Mouse (Mus musculus): ENCODE measurements at regions not wholly inside any gene's neighbourhood (a gene's known extent, or its start where the extent isn't known, plus 50 kb on each side); places are given as distances from the start of the nearest gene placed in this dataset.

GRCm38 (mm10) chr19:56162156-56162555, 124.8 kb upstream of the Habp2 start:
- WGBS, result 82% methylated on average over 3 of the region's 3 CpGs

GRCm38 (mm10) chr19:56169133-56169997, 117.6 kb upstream of the Habp2 start:
- H3K9me3 ChIP-seq (ENCODE audit: control insufficient read depth, low read length), result peaks cover 6% of the 10 kb centered on the region
- no peak overlapping the region for H3K9ac ChIP-seq (ENCODE audit: low read length)
- 72% methylated on average over 5 of the region's 5 CpGs for WGBS
- H3K27ac ChIP-seq (replicated peaks in 1 of 2; ENCODE audit: control insufficient read depth in 1 of 2, insufficient read depth in 1 of 2, low read depth in 2 of 2, low read length in 2 of 2), result no peak overlapping the region
- no peak for ATAC-seq (ENCODE audit: insufficient number of reproducible peaks, insufficient read depth, low FRiP score, low read depth)
- no peak overlapping the region for H3K4me2 ChIP-seq (ENCODE audit: low read length)
- H3K36me3 ChIP-seq (ENCODE audit: control insufficient read depth, insufficient read depth, low read length), result no peaks in the 10 kb centered on the region
- H3K4me1 ChIP-seq (ENCODE audit: control insufficient read depth in 2 of 2, insufficient read depth in 2 of 2, low read length in 2 of 2), result 0 out of 4 replicates have a peak, but pooled peaks cover 2 to 5% of the 10 kb centered on the region in 2 experiments
- no peaks in the 10 kb centered on the region; the same call in 1 of the 2 replicates for H3K27me3 ChIP-seq (ENCODE audit: control insufficient read depth, insufficient read depth, low read length)
- no peak overlapping the region for H3K4me3 ChIP-seq (ENCODE audit: control insufficient read depth in 1 of 2, insufficient read depth in 1 of 2, low read depth in 1 of 2, low read length in 2 of 2)

More at GRCm38 (mm10) chr19:56162156-56162555, 124.8 kb upstream of the Habp2 start:
- no peak for ATAC-seq (ENCODE audit: insufficient number of reproducible peaks, insufficient read depth, low FRiP score, low read depth)
- no peak overlapping the region for H3K4me2 ChIP-seq (ENCODE audit: low read length)
- H3K4me1 ChIP-seq (ENCODE audit: control insufficient read depth in 2 of 2, insufficient read depth in 2 of 2, low read length in 2 of 2), result no peaks in the 10 kb centered on the region
- no peak overlapping the region for H3K9ac ChIP-seq (ENCODE audit: low read length)
- H3K27ac ChIP-seq (replicated peaks in 1 of 2; ENCODE audit: control insufficient read depth in 1 of 2, insufficient read depth in 1 of 2, low read depth in 2 of 2, low read length in 2 of 2), result no peak overlapping the region
- no peaks in the 10 kb centered on the region for H3K9me3 ChIP-seq (ENCODE audit: control insufficient read depth, low read length)
- H3K36me3 ChIP-seq (ENCODE audit: control insufficient read depth, insufficient read depth, low read length), result no peaks in the 10 kb centered on the region
- no peak overlapping the region for H3K4me3 ChIP-seq (ENCODE audit: control insufficient read depth in 1 of 2, insufficient read depth in 1 of 2, low read depth in 1 of 2, low read length in 2 of 2)
- H3K27me3 ChIP-seq (ENCODE audit: control insufficient read depth, insufficient read depth, low read length), result no peaks in the 10 kb centered on the region

- Histone ChIP-seq H3K4me1 (ENCODE audit: control insufficient read depth in 2 of 2, insufficient read depth in 2 of 2, low read length in 2 of 2) (0 out of 4 replicates have a peak, but pooled peaks cover 2 to 5% of the 10 kb centered on the region in 2 experiments), H3K36me3 (ENCODE audit: control insufficient read depth, insufficient read depth, low read length) (no peaks in the 10 kb centered on the region), H3K4me2 (ENCODE audit: low read length) (no peak overlapping the region), H3K4me3 (ENCODE audit: control insufficient read depth in 1 of 2, insufficient read depth in 1 of 2, low read depth in 1 of 2, low read length in 2 of 2) (no peak overlapping the region), H3K9me3 (ENCODE audit: control insufficient read depth, low read length) (peaks cover 6% of the 10 kb centered on the region), H3K27ac (replicated peaks in 1 of 2; ENCODE audit: control insufficient read depth in 1 of 2, insufficient read depth in 1 of 2, low read depth in 2 of 2, low read length in 2 of 2) (no peak overlapping the region), H3K27me3 (ENCODE audit: control insufficient read depth, insufficient read depth, low read length) (no peaks in the 10 kb centered on the region; the same call in 1 of the 2 replicates), H3K9ac (ENCODE audit: low read length) (no peak overlapping the region)
- WGBS, result 66% methylated on average over 4 of the region's 4 CpGs
- no peak for ATAC-seq (ENCODE audit: insufficient number of reproducible peaks, insufficient read depth, low FRiP score, low read depth)
Observed at GRCm38 (mm10) chr19:56169998-56170274, 117.0 kb upstream of the Habp2 start.

- ATAC-seq (ENCODE audit: insufficient number of reproducible peaks, insufficient read depth, low FRiP score, low read depth), result no peak
- Histone ChIP-seq H3K4me2 (ENCODE audit: low read length) (no peak overlapping the region), H3K27ac (replicated peaks in 1 of 2; ENCODE audit: control insufficient read depth in 1 of 2, insufficient read depth in 1 of 2, low read depth in 2 of 2, low read length in 2 of 2) (no peak overlapping the region), H3K36me3 (ENCODE audit: control insufficient read depth, insufficient read depth, low read length) (no peaks in the 10 kb centered on the region), H3K4me3 (ENCODE audit: control insufficient read depth in 1 of 2, insufficient read depth in 1 of 2, low read depth in 1 of 2, low read length in 2 of 2) (no peak overlapping the region), H3K27me3 (ENCODE audit: control insufficient read depth, insufficient read depth, low read length) (no peaks in the 10 kb centered on the region; the same call in 1 of the 2 replicates), H3K4me1 (ENCODE audit: control insufficient read depth in 2 of 2, insufficient read depth in 2 of 2, low read length in 2 of 2) (peaks cover 2 to 5% of the 10 kb centered on the region in 2 experiments; a peak in 1 of 4 replicates), H3K9ac (ENCODE audit: low read length) (no peak overlapping the region), H3K9me3 (ENCODE audit: control insufficient read depth, low read length) (peaks cover 5% of the 10 kb centered on the region)
- 27% methylated on average over 5 of the region's 5 CpGs for WGBS
Observed at GRCm38 (mm10) chr19:56172454-56172853, 114.5 kb upstream of the Habp2 start.

DNA sequence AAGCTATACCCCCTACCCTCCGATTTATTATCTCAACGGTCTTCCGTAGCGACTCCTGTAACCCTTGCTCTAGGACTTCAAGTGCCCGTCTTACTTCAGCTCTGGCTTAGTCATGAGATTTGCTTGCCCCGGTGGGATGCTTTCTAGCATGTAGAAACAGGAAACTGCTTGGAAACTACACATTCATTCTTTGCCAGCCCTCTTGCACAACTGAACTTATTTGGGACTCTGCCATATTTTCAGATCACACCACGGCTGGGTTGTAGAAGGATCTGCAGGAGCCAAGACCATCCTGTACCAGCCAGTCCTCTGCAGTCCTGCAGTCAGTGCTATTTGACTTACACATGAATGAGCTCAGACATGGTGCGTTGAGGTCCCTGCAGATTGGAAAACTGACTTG, 110.9 kb upstream of the Habp2 start:
- H3K27me3 ChIP-seq (ENCODE audit: control insufficient read depth, insufficient read depth, low read length), result no peaks in the 10 kb centered on the region; the same call in 1 of the 2 replicates
- no peaks in the 10 kb centered on the region for H3K9me3 ChIP-seq (ENCODE audit: control insufficient read depth, low read length)
- ATAC-seq (ENCODE audit: insufficient number of reproducible peaks, insufficient read depth, low FRiP score, low read depth), result no peak
- no peak overlapping the region for H3K4me2 ChIP-seq (ENCODE audit: low read length)
- no peaks in the 10 kb centered on the region for H3K36me3 ChIP-seq (ENCODE audit: control insufficient read depth, insufficient read depth, low read length)
- H3K9ac ChIP-seq (ENCODE audit: low read length), result no peak overlapping the region
- no peak overlapping the region for H3K4me3 ChIP-seq (ENCODE audit: control insufficient read depth in 1 of 2, insufficient read depth in 1 of 2, low read depth in 1 of 2, low read length in 2 of 2)
- no peak overlapping the region for H3K27ac ChIP-seq (replicated peaks in 1 of 2; ENCODE audit: control insufficient read depth in 1 of 2, insufficient read depth in 1 of 2, low read depth in 2 of 2, low read length in 2 of 2)
- 75% methylated on average over 8 of the region's 8 CpGs for WGBS
- peaks cover 2 to 5% of the 10 kb centered on the region in 2 experiments; a peak in 1 of 4 replicates for H3K4me1 ChIP-seq (ENCODE audit: control insufficient read depth in 2 of 2, insufficient read depth in 2 of 2, low read length in 2 of 2)

GRCm38 (mm10) chr19:56177231-56177745, 109.6 kb upstream of the Habp2 start:
- 0 out of 4 replicates have a peak overlapping the region, but pooled peaks of 1 of the 2 experiments have one; percentile 16 for H3K27ac ChIP-seq (replicated peaks in 1 of 2; ENCODE audit: control insufficient read depth in 1 of 2, insufficient read depth in 1 of 2, low read depth in 2 of 2, low read length in 2 of 2)
- H3K9me3 ChIP-seq (ENCODE audit: control insufficient read depth, low read length), result no peaks in the 10 kb centered on the region
- peak; percentile 68; the same call in 1 of the 2 replicates for ATAC-seq (ENCODE audit: insufficient number of reproducible peaks, insufficient read depth, low FRiP score, low read depth)
- H3K4me3 ChIP-seq (ENCODE audit: control insufficient read depth in 1 of 2, insufficient read depth in 1 of 2, low read depth in 1 of 2, low read length in 2 of 2), result no peak overlapping the region
- WGBS, result 29% methylated on average over 12 of the region's 12 CpGs
- no peaks in the 10 kb centered on the region for H3K36me3 ChIP-seq (ENCODE audit: control insufficient read depth, insufficient read depth, low read length)
- H3K4me1 ChIP-seq (ENCODE audit: control insufficient read depth in 2 of 2, insufficient read depth in 2 of 2, low read length in 2 of 2), result peaks cover 2 to 5% of the 10 kb centered on the region in 2 experiments; a peak in 1 of 4 replicates
- no peak overlapping the region for H3K9ac ChIP-seq (ENCODE audit: low read length)
- no peaks in the 10 kb centered on the region for H3K27me3 ChIP-seq (ENCODE audit: control insufficient read depth, insufficient read depth, low read length)
- H3K4me2 ChIP-seq (ENCODE audit: low read length), result 0 out of 2 replicates have a peak overlapping the region, but pooled peaks have one; percentile 4

DNA sequence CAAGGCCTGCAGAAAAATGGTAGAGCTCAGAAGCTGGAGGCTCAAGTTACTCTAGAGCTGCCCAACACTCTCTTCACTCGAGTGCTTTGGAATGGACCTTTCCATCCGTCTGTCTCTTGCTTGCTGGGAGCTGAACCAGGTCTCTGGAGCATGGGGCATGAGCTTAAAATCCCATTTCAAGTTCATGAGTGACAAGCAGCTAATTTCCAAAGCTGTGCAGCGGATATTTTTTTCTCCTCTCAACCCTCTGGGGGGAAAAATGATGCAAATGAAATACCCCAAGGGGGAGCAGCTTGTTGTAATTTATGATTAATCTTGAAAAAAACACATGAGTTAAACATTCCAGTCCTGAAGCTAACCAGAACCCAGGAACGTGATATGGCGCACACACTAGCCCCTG, 101.2 kb upstream of the Habp2 start:
- Histone ChIP-seq H3K27me3 (ENCODE audit: control insufficient read depth, insufficient read depth, low read length) (no peaks in the 10 kb centered on the region), H3K27ac (replicated peaks in 1 of 2; ENCODE audit: control insufficient read depth in 1 of 2, insufficient read depth in 1 of 2, low read depth in 2 of 2, low read length in 2 of 2) (no peak overlapping the region), H3K36me3 (ENCODE audit: control insufficient read depth, insufficient read depth, low read length) (no peaks in the 10 kb centered on the region), H3K4me2 (ENCODE audit: low read length) (no peak overlapping the region), H3K9me3 (ENCODE audit: control insufficient read depth, low read length) (peaks cover 6% of the 10 kb centered on the region; the same call in 1 of the 2 replicates), H3K9ac (ENCODE audit: low read length) (no peak overlapping the region), H3K4me1 (ENCODE audit: control insufficient read depth in 2 of 2, insufficient read depth in 2 of 2, low read length in 2 of 2) (no peaks in the 10 kb centered on the region), H3K4me3 (ENCODE audit: control insufficient read depth in 1 of 2, insufficient read depth in 1 of 2, low read depth in 1 of 2, low read length in 2 of 2) (no peak overlapping the region)
- 72% methylated on average over 5 of the region's 5 CpGs for WGBS
- ATAC-seq (ENCODE audit: insufficient number of reproducible peaks, insufficient read depth, low FRiP score, low read depth), result no peak
